Mouse (Mus musculus): Measurements from ENCODE around the gene Efr3b.

Gene Efr3b

GRCm38 (mm10) chr12:4038061-4039041 is at the start of gene Efr3b:
Gene Efr3b, minus strand, starts transcription at chr12:4038915.
- peak; percentile 90 for DNase-seq

DNA sequence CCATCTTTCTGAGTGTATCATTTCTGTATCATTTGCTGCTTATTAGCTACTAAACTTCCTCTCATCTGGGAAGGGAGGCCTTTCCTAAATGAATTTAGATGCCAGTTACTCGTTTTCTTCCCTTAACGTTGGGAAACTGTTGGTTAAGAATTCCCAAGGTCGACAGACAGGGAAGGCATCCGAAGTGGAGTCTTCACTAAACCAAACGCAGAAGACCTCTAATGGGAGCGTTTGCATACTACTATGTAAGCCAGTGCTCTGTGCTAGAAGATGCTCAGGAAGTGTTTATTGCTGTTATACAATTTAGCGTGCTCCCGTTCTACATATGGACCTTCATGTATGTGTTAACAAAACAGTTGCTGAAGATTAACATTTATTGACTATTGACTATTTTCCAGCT is 44.7 kb upstream of the Efr3b start:
- no peak for DNase-seq

DNA sequence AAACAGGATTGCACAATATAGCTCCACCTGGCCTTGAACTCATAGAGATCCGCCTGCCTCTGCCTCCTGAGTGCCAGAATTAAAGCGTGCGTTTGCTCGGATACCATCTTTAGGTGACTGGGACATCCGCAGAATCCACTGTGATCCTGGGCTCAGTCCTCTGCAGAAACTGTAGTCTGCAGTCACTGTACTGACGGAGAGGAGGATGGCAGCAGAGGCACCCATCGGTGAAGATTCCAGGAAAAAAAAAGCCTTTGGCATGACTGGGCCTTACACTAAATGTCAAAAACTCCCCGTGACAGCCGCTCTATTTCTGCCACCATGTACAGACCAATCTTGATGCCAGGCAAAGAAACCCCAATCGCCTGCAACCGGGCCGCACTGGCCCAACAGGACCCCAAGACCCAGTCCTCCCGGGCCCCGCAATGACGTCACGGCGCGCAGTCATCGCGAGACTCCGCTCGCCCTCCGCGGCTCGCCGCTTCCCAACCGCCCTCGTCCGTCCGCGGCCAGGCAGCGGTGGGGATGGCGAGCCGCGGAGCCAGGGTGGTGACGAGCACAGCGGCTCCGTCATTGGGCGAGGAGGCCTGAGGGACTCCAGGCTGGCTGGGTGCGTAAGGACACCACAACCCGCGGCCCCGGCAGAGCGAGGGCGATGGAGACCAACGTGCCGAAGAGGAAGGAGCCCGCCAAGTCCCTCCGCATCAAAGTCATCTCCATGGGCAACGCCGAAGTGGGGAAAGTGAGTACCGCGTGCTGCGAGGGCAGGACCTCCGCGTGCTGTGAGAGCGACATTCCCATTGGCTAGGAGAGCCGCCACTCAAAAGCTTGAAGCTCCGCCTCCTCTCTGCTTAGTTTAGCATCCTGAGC is 43.7 kb upstream of the Efr3b start, which contains the start of gene Dnajc27:
Gene Dnajc27 (plus strand): TSS at position 452 of the 870 bp plus-strand sequence.
- DNase-seq = peak; percentile 95

- peak; percentile 72 for DNase-seq
These were observed 41.6 kb upstream of the Efr3b start for GRCm38 (mm10) chr12:4080311-4080710.

GRCm38 (mm10) chr12:4078069-4078468 is 39.4 kb upstream of the Efr3b start:
- no peak for DNase-seq

GRCm38 (mm10) chr12:4076383-4076782 is 37.7 kb upstream of the Efr3b start:
- no peak for DNase-seq

- DNase-seq = no peak
These were observed 36.7 kb upstream of the Efr3b start for GRCm38 (mm10) chr12:4075407-4075806.

GRCm38 (mm10) chr12:4071671-4072070 is 33.0 kb upstream of the Efr3b start:
- DNase-seq = peak; percentile 49

DNA sequence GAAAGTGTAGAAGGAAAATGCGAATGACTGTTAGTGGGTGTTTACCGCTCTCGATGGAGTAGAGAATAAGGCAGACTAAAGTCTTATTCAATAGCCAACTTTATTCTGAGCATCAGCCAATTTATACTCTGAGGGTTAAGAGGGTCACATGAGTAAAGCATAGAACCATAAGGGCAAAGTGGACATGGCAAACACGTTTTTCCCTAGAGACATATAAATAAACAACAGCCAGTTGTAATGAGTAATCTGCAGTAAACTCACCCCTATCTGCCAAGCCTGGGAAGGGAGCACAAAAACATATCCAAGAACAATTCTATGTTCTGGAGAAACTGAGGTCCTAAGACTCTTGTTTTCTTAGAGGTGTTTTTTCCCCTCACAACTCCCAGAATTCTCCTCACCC is 29.8 kb upstream of the Efr3b start:
- DNase-seq = no peak

GRCm38 (mm10) chr12:4066681-4067459 is 28.2 kb upstream of the Efr3b start:
- DNase-seq = no peak

DNA sequence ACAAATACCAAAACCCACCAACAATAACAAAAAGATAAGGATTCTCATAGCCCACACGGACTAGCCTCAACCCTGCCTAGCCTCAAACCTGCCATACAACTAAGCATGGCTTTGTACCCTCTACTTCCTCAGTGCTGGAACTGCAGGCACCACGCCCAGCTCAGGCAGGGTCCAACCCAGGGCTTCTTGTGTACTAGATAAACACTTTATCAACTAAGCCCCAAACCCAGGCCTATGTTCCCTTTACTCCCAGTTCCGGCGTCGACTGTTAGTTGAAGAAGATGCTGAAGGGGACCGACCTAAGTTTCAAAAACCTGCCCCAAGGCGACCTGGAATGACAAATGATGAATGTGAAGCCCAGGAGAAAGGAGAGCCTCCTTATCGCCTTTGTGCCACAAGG is 27.2 kb upstream of the Efr3b start:
- DNase-seq = no peak

DNA sequence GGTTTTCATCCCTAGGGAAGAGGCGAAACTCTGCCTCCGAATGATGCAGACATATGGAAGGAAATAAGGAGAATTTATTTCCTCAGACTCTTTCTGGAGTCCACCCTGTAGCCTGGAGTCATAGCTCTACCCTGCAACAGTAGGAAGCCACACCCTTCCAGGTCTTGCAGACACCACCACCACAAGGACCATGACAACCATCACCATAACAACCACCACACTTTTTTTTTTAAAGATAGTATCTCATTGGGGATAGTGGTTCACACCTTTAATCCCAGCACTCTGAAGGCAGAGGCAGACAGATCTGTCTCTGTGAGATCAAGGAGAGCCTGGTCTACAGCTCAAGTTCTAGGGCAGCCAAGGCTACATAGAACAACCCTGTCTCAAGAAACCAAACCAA is 26.8 kb upstream of the Efr3b start:
- DNase-seq = no peak

- DNase-seq = no peak
These were observed 21.0 kb upstream of the Efr3b start for GRCm38 (mm10) chr12:4059683-4060082.

DNA sequence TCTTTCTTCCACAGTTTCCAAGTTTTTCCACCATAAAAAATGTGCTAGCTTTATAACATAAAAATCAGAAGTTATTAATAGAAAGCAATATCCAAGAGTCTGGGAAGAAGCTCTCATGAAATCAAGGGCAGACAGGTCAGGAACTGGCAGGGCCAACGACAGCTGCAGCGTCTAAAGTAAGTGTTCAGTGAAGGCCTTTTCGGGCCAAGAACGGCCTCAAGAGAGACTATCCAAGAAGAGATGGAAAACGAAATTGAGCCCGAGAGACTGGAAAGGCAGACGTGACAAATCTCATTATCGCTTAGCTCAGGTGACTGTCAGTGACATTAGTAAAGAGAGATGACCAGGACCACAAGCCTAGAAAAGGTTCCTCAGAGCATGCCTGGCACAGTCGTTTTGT is 19.6 kb upstream of the Efr3b start:
- no peak for DNase-seq

DNA sequence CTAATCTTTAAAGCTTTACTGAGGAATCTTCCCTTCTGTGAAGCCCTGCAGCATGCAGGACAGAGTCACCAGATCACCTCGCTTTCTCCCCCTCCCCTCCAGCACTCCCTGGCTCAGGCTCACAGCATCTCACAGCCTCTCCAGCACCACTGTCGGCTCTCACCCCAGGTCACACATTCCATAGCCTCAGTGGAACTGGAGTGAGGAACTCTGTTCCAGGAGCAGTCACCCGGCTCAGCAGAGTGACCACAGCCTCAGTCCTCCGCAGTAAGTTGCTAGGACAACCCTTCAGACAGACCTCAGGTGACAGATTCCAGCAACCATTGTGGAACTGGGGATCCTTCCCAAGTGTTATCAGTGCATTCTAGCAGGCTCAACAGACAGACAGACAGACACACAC is 16.1 kb upstream of the Efr3b start:
- DNase-seq = no peak

DNA sequence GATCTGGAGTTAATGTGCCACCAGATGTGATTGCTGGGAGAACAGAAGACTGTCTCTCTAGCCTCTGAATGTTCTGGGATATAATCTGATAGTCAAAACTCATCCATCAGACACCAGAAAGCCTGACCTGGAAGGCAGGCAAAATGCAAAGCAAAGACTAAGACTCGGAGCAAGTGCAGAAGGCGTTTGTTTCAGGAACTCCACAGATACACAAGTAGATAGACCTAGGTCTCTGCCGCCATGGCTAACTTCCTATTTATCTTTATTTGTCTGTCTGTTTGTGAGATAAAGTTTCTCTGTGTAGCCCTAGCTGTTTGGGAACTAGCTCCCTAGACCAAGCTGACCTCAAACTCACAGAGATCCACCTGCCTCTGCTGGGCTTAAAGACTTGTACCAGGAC is 14.9 kb upstream of the Efr3b start:
- DNase-seq = no peak

GRCm38 (mm10) chr12:4050861-4051425 is 12.2 kb upstream of the Efr3b start:
- DNase-seq = no peak

DNA sequence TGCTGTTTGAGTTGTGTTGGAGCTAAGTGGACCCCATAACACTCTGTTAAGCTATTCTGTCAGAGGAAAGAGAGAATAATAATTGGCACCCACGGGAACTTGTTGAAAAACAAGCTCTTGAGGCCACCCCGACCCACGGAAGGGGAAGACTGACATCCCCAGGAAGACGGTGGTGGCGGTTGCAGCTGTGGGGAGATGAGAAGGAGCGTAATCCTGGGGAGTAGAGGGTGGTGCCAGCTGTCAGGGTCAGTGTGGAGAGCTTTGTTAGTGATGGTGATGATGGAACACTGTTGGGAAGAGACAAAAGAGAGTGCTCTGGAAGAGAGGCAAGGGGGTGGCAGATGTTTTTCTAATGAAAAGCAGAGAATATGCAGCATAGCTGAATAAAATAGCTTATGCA is 9.3 kb upstream of the Efr3b start:
- no peak for DNase-seq

GRCm38 (mm10) chr12:4045992-4046391 is 7.3 kb upstream of the Efr3b start:
- no peak for DNase-seq

GRCm38 (mm10) chr12:4042411-4042810 is 3.7 kb upstream of the Efr3b start:
- DNase-seq = no peak

DNA sequence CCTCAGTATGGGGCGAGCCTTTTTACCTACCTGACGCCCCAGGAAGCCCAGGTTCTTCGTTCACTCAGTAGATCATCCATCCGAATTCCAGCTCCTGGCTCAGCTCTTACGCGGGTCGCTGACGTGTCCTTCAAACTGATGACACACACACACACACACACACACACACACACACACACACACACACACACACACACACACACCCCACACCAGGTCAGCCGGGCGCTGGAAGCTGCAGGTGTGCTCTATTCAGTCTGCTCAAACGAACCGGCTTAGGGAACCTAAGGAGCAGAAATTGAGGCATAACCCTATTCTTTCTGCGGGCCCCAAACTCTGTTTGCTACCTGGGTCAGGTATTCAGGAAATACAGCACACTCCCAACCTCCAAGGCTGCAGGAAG is 331 bp upstream of the Efr3b start:
- DNase-seq = no peak

DNA sequence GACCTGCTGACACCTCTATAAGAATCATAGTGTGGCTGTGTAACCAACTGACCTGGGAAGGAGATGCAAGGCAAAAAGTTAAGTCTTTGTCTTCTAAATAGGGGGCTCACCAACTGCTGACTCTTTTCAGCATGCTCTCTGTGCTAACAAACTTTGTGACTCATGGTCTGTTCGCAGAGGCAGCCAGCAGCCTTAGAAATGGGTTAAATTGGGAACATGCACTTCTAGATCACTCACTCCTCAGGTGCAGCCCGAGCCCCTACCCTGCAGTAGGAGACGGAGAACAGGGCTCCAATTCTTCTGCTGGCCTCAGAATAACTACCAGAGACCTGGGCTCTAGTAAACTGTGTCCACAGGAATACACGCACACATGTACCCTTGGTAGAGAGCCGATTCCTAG is 1.2 kb downstream of the Efr3b start:
- no peak for DNase-seq

- DNase-seq = peak; percentile 14
These were observed 2.6 kb downstream of the Efr3b start for GRCm38 (mm10) chr12:4036157-4036556.

Data from cerebellum, adult 9-11 months (tissue).